Mouse (Mus musculus) spleen, adult 2 months (tissue): ENCODE data around the gene Erbb4. TPM values are rescaled to one million over a fixed set of nuclear protein-coding genes. Genes with fewer than 3 reads are reported as not detected.

Source experiments
- DNase-seq, 2 experiments: peaks; one replicate each; pipeline versions ENCODE4 v3.0.0 to v3.0.0-alpha.2; 2012 to 2021; ENCODE audit warnings: low spot score in 2 of 2, low read depth in 1 of 2
- H3K27ac ChIP-seq: fragments of 200-500 bp; 2 replicates; pipeline ENCODE4 v1.5.1; 2012; ENCODE audit warnings: low read length, inconsistent platforms; ENCODE audit not compliant: insufficient read depth
- H3K27me3 ChIP-seq: fragments of 200-500 bp; 2 replicates; pipeline ENCODE4 v1.6.1; 2012; ENCODE audit warnings: mild to moderate bottlenecking, moderate library complexity, low read length, inconsistent platforms; ENCODE audit not compliant: control insufficient read depth, insufficient read depth
- H3K36me3 ChIP-seq: fragments of 200-500 bp; 2 replicates; pipeline ENCODE4 v1.6.1; 2012; ENCODE audit warnings: mild to moderate bottlenecking, low read length, inconsistent platforms; ENCODE audit not compliant: control insufficient read depth, insufficient read depth
- H3K4me1 ChIP-seq: fragments of 200-500 bp; 2 replicates; pipeline ENCODE4 v1.6.1; 2011; ENCODE audit warnings: inconsistent platforms; ENCODE audit not compliant: control insufficient read depth, insufficient read depth, insufficient read length
- H3K4me3 ChIP-seq: fragments of 200-500 bp; 2 replicates; pipeline ENCODE4 v1.5.1; 2011; ENCODE audit warnings: mild to moderate bottlenecking, inconsistent platforms; ENCODE audit not compliant: insufficient read depth, insufficient read length; ENCODE audit errors: extremely low read depth
- CTCF ChIP-seq: fragments of 200-500 bp; IDR thresholded peaks from 2 replicates; pipeline ENCODE4 v1.5.1; 2011; ENCODE audit warnings: mild to moderate bottlenecking, inconsistent platforms; ENCODE audit not compliant: insufficient read depth, insufficient read length, insufficient replicate concordance; ENCODE audit errors: extremely low read depth
- POLR2A ChIP-seq: fragments of 200-500 bp; IDR thresholded peaks from 2 replicates; pipeline ENCODE4 v1.6.1; 2011; ENCODE audit warnings: low read depth, low read length, inconsistent platforms
- WGBS: fragments of 180-500 bp; shearing (Covaris S2); methylation state at CpG from one replicate; pipeline ENCODE4 v1.1.7; 2018; 5-methylcytosine and 5-hydroxymethylcytosine counted together
- polyA plus RNA-seq: library from polyadenylated mRNA; depleted of rRNA; stranded (reverse); fragments of >200 nt; gene quantifications from 2 replicates; pipeline ENCODE4 v1.2.3, GENCODE M21; 2012

The Erbb4 gene
- polyA plus RNA-seq, 1 experiment = not detected

DNA sequence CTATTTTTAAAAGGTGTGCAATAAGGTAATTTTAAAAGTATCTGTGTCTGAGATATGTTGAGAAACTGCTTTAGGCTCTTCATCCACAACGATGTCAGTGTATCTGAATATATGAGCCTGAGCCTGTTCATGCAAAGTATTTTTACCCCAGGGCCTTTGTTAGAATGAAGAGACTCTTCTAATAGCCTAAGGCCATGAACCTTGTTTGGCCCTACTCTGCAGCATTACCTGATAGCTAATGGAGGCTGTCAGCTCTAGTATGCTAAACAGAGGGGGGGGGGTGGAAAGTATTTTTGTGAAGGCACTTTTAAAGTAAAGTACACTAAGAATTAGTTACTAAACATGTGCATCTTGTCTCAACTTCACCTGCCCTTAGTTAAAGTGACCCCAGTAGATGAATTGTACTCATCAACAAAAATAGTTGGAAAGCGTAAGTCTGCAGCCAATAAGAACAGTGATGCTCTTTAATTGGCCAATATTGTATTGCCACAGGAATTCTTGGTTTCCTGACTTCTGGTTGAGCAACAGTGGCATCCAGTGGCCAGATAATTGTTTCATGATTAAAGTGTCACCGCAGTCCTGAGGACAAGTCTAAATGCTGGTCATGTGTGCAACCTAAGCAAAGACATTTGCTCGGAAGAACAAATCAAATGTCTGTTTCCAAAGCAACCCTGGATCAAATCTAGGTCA, 10.5 kb upstream of the Erbb4 start:
- no peaks in the 10 kb centered on the region for H3K36me3 ChIP-seq
- no peak for DNase-seq
- no peaks in the 10 kb centered on the region for H3K27me3 ChIP-seq
- no peak for TF ChIP-seq CTCF
- no peak for TF ChIP-seq POLR2A
- no peak overlapping the region for H3K4me3 ChIP-seq
- WGBS = 84% methylated on average over 4 of the region's 4 CpGs
- no peaks in the 10 kb centered on the region for H3K4me1 ChIP-seq
- H3K27ac ChIP-seq = no peak overlapping the region

DNA sequence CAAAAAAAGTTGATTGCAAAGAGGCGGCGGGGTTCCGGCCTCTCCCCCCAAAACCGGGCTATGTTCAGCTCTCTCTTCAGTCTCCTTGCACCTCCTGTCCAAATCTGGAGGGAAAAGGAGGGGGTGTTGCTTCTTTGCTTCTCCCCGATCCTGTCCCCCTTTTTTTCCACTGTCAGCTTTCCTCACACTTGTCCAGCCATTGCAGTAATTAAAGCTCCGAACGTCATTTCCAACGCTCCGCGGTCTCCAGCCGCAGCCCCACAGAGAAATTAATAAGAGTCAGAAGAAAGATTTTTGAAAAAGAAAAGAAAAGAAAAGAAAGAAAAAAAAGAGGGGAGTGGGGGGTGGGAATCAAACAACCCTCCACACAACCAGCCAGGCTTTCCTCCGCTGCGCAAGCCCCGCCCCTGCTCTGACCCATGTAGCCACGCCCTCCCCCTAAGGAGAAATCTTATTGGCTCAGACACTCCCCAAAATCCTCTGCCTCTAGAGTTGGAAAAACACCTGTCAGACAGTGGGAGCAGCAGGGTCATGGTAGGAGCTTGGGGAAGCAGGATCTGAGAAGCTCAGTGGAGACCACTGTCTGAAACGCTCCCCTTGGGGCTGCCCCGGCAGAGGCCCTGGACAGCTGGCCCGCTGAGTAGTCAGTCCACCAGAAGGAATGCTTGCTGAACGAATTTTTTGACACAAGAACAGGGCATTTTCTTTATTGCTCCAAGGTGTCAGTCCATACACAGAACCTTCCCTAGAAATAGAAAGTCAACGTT, 483 bp upstream of the Erbb4 start:
- H3K4me1 ChIP-seq = no peaks in the 10 kb centered on the region
- TF ChIP-seq CTCF (no peak), POLR2A (no peak)
- 8% methylated on average over 20 of the region's 20 CpGs for WGBS
- no peak overlapping the region for H3K27ac ChIP-seq
- H3K36me3 ChIP-seq = no peaks in the 10 kb centered on the region
- H3K27me3 ChIP-seq = peaks cover 14% of the 10 kb centered on the region
- no peak overlapping the region for H3K4me3 ChIP-seq
- DNase-seq = no peak

DNA sequence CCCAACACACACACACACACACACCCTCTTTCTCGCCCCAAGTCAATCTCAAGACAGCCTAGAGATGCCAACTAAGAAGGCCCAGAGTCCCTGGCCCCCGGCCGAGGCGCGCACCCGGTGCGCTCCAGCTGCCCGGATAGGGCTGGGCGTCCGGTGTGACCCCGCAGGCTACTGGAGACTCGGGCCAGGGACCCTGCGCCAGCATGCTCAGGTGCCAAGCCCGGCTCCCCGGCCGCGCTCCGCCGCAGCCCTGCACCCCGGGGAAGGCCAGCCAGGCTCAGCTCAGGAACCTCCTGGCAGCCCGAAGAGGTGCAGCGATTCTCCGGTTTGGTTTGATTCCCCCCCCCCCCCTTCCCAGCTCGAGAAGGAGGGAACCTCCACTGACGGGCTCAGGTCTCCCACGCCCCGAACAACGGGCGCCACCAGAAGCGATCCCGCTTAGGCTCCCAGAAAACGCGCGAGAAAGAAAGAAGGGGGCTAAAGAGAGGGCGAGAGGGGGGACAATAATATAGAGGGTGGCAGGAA, 860 bp downstream of the Erbb4 start:
- H3K4me3 ChIP-seq = no peak overlapping the region
- 3% methylated on average over 35 of the region's 35 CpGs for WGBS
- no peak overlapping the region for H3K27ac ChIP-seq
- no peaks in the 10 kb centered on the region for H3K36me3 ChIP-seq
- no peak for DNase-seq
- no peaks in the 10 kb centered on the region for H3K4me1 ChIP-seq
- TF ChIP-seq CTCF (no peak), POLR2A (no peak)
- peaks cover 14% of the 10 kb centered on the region for H3K27me3 ChIP-seq

DNA sequence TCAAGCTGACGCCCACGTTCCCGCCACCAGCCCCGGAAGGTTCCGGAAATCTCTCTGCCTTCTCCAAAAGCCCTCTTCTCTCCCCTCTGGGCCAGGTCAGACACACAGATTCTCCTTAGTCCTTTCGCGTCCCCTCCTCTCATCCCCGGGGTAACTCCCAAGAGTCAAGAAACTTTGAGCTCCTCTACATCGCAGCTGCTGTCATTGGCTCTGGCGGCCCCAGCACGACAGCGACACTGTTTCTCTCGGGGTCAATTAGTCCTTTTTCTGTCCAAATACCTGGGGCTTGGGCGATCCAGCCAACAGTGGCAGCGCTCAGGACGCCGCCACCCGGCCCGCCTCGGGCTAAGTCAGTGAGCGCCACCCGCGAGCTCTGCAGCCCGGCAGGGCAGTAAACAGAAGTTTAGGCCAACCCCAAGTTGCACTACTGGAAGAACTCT, 1.5 kb downstream of the Erbb4 start:
- Histone ChIP-seq H3K27me3 (peaks cover 14% of the 10 kb centered on the region), H3K4me1 (no peaks in the 10 kb centered on the region), H3K36me3 (no peaks in the 10 kb centered on the region), H3K4me3 (no peak overlapping the region), H3K27ac (no peak overlapping the region)
- no peak for TF ChIP-seq CTCF
- no peak for TF ChIP-seq POLR2A
- no peak for DNase-seq
- WGBS = 3% methylated on average over 24 of the region's 24 CpGs

DNA sequence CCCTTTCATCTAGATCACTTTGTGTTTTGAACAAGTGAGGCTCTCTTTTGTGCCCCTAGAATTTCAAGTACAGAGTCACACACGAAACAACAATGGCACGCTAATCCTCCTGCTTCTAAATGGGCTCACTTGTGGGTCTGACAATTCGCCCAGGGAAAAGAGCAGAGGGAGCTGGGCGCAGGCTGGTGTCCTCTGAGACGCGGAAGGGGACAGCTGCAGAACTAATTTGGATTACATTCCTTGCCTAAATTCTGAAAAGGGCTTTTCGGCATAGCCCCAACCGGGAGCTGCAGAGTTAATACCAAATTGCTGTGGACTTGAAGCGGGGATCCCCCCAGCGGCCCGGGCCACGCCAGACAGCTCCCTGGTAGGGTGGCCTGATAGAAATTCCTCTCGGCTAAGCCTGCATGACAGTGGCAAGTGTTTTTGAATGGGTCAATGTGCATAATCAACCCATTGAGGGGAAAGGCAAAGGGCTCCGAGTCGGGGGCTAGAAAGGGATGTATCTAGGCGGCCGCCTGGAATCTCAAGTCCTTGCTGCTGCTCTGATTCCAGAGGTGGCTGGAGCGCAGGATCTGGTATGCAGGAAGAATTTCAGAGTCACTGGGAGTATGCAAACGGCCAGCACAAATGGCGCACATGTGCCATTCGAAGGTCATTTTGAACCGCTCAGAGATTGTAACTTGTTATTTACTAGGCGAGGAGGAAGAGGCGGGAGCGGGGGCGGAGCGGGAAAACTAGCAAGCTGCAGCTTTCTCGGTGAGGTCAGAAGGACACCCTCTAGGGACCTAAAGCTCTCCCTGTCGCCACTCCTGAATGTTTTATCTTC, 2.2 kb downstream of the Erbb4 start:
- no peak for DNase-seq
- Histone ChIP-seq H3K4me3 (no peak overlapping the region), H3K27me3 (peaks cover 14% of the 10 kb centered on the region), H3K27ac (no peak overlapping the region), H3K4me1 (no peaks in the 10 kb centered on the region), H3K36me3 (no peaks in the 10 kb centered on the region)
- 5% methylated on average over 29 of the region's 29 CpGs for WGBS
- no peak for TF ChIP-seq CTCF
- TF ChIP-seq POLR2A = no peak

DNA sequence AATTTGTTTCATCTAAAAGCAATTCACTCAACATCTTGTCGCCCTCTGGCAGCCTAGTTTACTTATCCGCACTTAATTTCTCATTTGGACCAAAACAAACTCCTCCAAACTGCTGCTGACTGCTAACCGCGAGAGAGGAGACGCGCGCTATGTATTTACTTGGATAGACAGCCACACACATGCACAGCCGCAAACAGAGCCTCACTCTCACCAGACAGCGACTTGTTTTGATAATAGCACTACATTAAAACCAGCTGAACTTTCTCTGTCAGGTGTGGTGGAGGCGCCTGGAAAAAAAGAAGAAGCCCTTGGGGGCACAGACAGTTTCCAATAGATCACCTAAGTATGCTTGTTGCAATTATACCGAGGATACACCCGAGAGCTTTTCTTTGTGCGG, 2.8 kb downstream of the Erbb4 start:
- no peaks in the 10 kb centered on the region for H3K4me1 ChIP-seq
- no peak for TF ChIP-seq CTCF
- no peak for TF ChIP-seq POLR2A
- H3K27ac ChIP-seq = no peak overlapping the region
- DNase-seq = no peak
- peaks cover 14% of the 10 kb centered on the region for H3K27me3 ChIP-seq
- H3K36me3 ChIP-seq = no peaks in the 10 kb centered on the region
- H3K4me3 ChIP-seq = no peak overlapping the region
- 3% methylated on average over 13 of the region's 13 CpGs for WGBS
